Mouse (Mus musculus): Measurements from ENCODE around the gene Rimklb.

DNA sequence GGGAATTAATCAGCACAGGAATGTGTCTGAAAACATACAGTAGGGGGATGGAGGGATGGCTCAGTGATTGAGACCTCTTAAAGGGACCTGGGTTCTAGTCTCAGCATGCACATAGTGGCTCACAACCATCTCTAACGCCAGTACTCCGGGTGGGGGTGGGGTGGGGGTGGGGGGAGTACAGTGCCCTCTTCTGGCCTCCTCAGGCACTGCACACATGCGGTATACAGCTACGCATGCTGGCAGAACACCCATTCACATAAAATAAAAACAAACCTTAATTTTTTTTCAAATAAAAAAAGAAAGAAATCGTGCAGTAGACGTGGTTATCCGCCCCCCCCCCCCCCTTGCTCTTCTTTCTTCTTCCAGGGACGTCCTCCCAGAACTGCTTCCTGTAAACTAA, 24.7 kb upstream of the Rimklb start:
- TF ChIP-seq CTCF (IDR thresholded peaks at IDR 0.05; ENCODE audit: low read depth, low read length) (0 out of 2 replicates have a peak, but pooled peaks have one; percentile 4), POLR2A (IDR thresholded peaks at IDR 0.05; ENCODE audit: extremely low read depth, insufficient read depth, low read length) (no peak)

Measured in liver, adult 2 months (tissue).